In genomic region chr5:87615128-87615390, GRCm38 (mm10) we compare ENCODE assay signal across 22 mouse cellular contexts. TPM values are rescaled to one million over a fixed set of nuclear protein-coding genes. Genes with fewer than 3 reads are reported as not detected.
"Had no signal": no experiment of that assay in that cellular context is flagged by ENCODE, and none has a peak within 500 bp of the region (broad histone marks: within the 10 kb centered on the region; RNA-seq: fewer than 3 reads in every experiment).

No protein-coding gene starts in this region.

- H3K27ac ChIP-seq: intestine, embryonic 15.5 days; limb, embryonic 10.5 days; limb, embryonic 13.5 days; liver, embryonic 12.5 days; liver, embryonic 15.5 days; lung, embryonic 15.5 days; stomach, postnatal 0 days had no signal

- H3K36me3 ChIP-seq: intestine, embryonic 15.5 days; limb, embryonic 10.5 days; limb, embryonic 13.5 days; liver, embryonic 12.5 days; liver, embryonic 15.5 days; lung, embryonic 15.5 days had no signal

- H3K9ac ChIP-seq: intestine, embryonic 15.5 days; limb, embryonic 13.5 days; liver, embryonic 12.5 days; liver, embryonic 15.5 days; lung, embryonic 15.5 days had no signal

- H3K4me2 ChIP-seq: intestine, embryonic 15.5 days; limb, embryonic 13.5 days; liver, embryonic 12.5 days; liver, embryonic 15.5 days; lung, embryonic 15.5 days; midbrain, embryonic 11.5 days had no signal

- ATAC-seq: hindbrain, embryonic 16.5 days; intestine, embryonic 15.5 days; liver, embryonic 12.5 days had no signal

- DNase-seq: liver; lung, adult 18-20 months; lung, postnatal 10 days; lung, postnatal 36 days; midbrain, embryonic 14.5 days; right cerebral cortex, postnatal 14 days; right cerebral cortex, postnatal 4 days; thymus, adult 2 months; thymus, postnatal 14 days; thymus, postnatal 4 days had no signal

- H3K4me3 ChIP-seq: intestine, embryonic 15.5 days; limb, embryonic 10.5 days; limb, embryonic 13.5 days; liver, embryonic 12.5 days; liver, embryonic 15.5 days; lung, embryonic 15.5 days had no signal

- H3K27me3 ChIP-seq: intestine, embryonic 15.5 days; limb, embryonic 13.5 days; liver, embryonic 12.5 days; liver, embryonic 15.5 days; lung, embryonic 15.5 days had no signal

- H3K9me3 ChIP-seq: intestine, embryonic 15.5 days; limb, embryonic 10.5 days; limb, embryonic 13.5 days; liver, embryonic 12.5 days; liver, embryonic 15.5 days; lung, embryonic 15.5 days had no signal

- H3K4me1 ChIP-seq: intestine, embryonic 15.5 days; limb, embryonic 10.5 days; limb, embryonic 13.5 days; liver, embryonic 12.5 days; liver, embryonic 15.5 days; lung, embryonic 15.5 days had no signal

RNA-seq across cellular contexts. Expression of gene Sult1e1, which starts 23.7 kb away (rescaled TPM):
- polyA plus RNA-seq: hindbrain, embryonic 16.5 days; intestine, embryonic 15.5 days; limb, embryonic 10.5 days; liver, embryonic 12.5 days; liver, embryonic 15.5 days; lung, embryonic 15.5 days; midbrain, embryonic 11.5 days; midbrain, embryonic 14.5 days; neural tube, embryonic 11.5 days; neural tube, embryonic 14.5 days; stomach, embryonic 14.5 days; thymus, adult 2 months had no signal

RNA-seq across cellular contexts. Expression of gene Sult1d1, which starts 46.2 kb away (rescaled TPM):
- polyA plus RNA-seq: hindbrain, embryonic 16.5 days; limb, embryonic 10.5 days; limb, embryonic 13.5 days; midbrain, embryonic 11.5 days; midbrain, embryonic 14.5 days; neural tube, embryonic 11.5 days; neural tube, embryonic 14.5 days had no signal

RNA-seq across cellular contexts. Expression of gene Csn1s1, which starts 50.9 kb away (rescaled TPM):
- polyA plus RNA-seq: hindbrain, embryonic 16.5 days; intestine, embryonic 15.5 days; limb, embryonic 10.5 days; limb, embryonic 13.5 days; liver, embryonic 12.5 days; liver, embryonic 15.5 days; lung, embryonic 15.5 days; midbrain, embryonic 11.5 days; midbrain, embryonic 14.5 days; neural tube, embryonic 11.5 days; neural tube, embryonic 14.5 days; stomach, embryonic 14.5 days had no signal
